In the genomic region with DNA sequence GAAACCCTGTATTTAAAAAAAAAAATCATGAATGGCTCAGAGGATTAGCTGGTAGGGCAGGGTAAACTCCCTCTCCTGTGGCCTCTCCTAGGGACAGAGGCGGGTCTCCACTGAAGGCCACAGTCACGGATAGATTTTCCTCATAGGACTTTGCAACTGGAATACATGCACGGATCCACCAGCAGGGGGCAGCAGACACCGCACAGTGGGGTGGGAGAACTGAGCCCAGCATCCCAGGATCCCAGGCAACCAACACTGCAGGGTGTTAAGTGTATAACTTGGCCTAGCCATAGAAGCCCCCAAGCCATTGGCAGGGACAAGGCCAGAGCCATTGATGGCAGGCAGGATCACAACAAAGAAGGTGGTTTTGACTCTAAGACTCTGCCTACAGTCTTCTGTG, we compare ENCODE assay signal across 8 mouse cellular contexts. TPM values are rescaled to one million over a fixed set of nuclear protein-coding genes. Genes with fewer than 3 reads are reported as not detected.
DNase-seq lines count a peak whose midpoint lies in the region; TF ChIP-seq lines count a peak whose summit lies in the region.

No protein-coding gene starts in this region.

- H3K4me3 ChIP-seq in C2C12 (ENCODE audit: insufficient read depth, poor library complexity, severe bottlenecking), result no peak overlapping the region
- H3K4me3 ChIP-seq in heart, adult 2 months, result no peak overlapping the region

- DNase-seq in adrenal gland, adult 18-20 months (ENCODE audit: low spot score in 2 of 2), result peak; percentile 90 to 94
- DNase-seq in embryo, embryonic 11 days, result peak; percentile 86
- peak; percentile 76 to 88 for DNase-seq in heart, adult 2 months
- DNase-seq in kidney, postnatal 10 days, result peak; percentile 92
- peak; percentile 90 for DNase-seq in lung, postnatal 10 days
- peak; percentile 40 for DNase-seq in retina, adult 2 months (ENCODE audit: low read depth, low spot score)
- peak; percentile 50 to 73 for DNase-seq in urinary bladder, adult 18-20 months (ENCODE audit: low spot score in 2 of 2)

- no peak overlapping the region for H3K27ac ChIP-seq in heart, adult 2 months

- H3K79me3 ChIP-seq in C2C12 (ENCODE audit: low read depth), result no peaks in the 10 kb centered on the region

- intact Hi-C loops in heart, adult 2 months (cut with DNase I), result loop anchor here (1.0 to 2.0 kb wide), 2 partner anchors 185 to 217 kb away; no protein-coding TSS in a partner anchor

- H3K4me1 ChIP-seq in heart, adult 2 months (ENCODE audit: control insufficient read depth, insufficient read depth, low read length), result peaks cover 2% of the 10 kb centered on the region; the same call in 1 of the 2 replicates

- no peaks in the 10 kb centered on the region for H3K36me3 ChIP-seq in C2C12 (ENCODE audit: control insufficient read depth, insufficient read depth)
- no peaks in the 10 kb centered on the region for H3K36me3 ChIP-seq in heart, adult 2 months (ENCODE audit: control insufficient read depth, insufficient read depth, low read length)

- H3K27me3 ChIP-seq in C2C12 (ENCODE audit: control insufficient read depth, insufficient read depth, insufficient read length), result peaks cover 54% of the 10 kb centered on the region
- no peaks in the 10 kb centered on the region for H3K27me3 ChIP-seq in heart, adult 2 months (ENCODE audit: control insufficient read depth, insufficient read depth, low read length)

- no peak for TF ChIP-seq POLR2A in heart, adult 2 months (IDR thresholded peaks at IDR 0.05; ENCODE audit: insufficient read depth, low read depth, low read length)

- TF ChIP-seq CTCF in C2C12 (IDR thresholded peaks at IDR 0.05; ENCODE audit: control insufficient read depth, insufficient read depth, insufficient read length), result peak; percentile 82
- peak; percentile 99 for TF ChIP-seq CTCF in heart, adult 2 months (IDR thresholded peaks at IDR 0.05)

- WGBS in heart, adult 2 months, result 16% methylated on average over 4 of the region's 4 CpGs

- no peaks in the 10 kb centered on the region for H3K79me2 ChIP-seq in C2C12 (ENCODE audit: control insufficient read depth, insufficient read depth)
- no peaks in the 10 kb centered on the region for H3K79me2 ChIP-seq in heart, adult 2 months (replicated peaks; ENCODE audit: control insufficient read depth, insufficient read depth, low read length)

- H3ac ChIP-seq in C2C12 (ENCODE audit: control insufficient read depth, insufficient read length, low read depth), result no peak overlapping the region

- peak; percentile 68; the same call in 1 of the 2 replicates for TF ChIP-seq EP300 in heart, adult 2 months (IDR thresholded peaks at IDR 0.05; ENCODE audit: insufficient read depth, low read depth, low read length)

- no peak overlapping the region for H3K9ac ChIP-seq in heart, adult 2 months (ENCODE audit: low read depth, low read length)

TF ChIP-seq in C2C12, 6 proteins besides CTCF, POLR2A, EP300 and RAD21:
- TF ChIP-seq USF1 (IDR thresholded peaks at IDR 0.05; ENCODE audit: low read depth), result no peak
- TF ChIP-seq FOSL1 (IDR thresholded peaks at IDR 0.05; ENCODE audit: insufficient read depth, low read length, poor library complexity, severe bottlenecking), result no peak
- TF ChIP-seq MYOD1 (IDR thresholded peaks at IDR 0.05; ENCODE audit: control insufficient read depth, insufficient read length, low read depth), result no peak
- TF ChIP-seq CEBPB (IDR thresholded peaks at IDR 0.05; ENCODE audit: low read depth), result no peak
- no peak for TF ChIP-seq MYOG (IDR thresholded peaks at IDR 0.05; ENCODE audit: control insufficient read depth, extremely low read depth, insufficient read length)
- TF ChIP-seq MAX (IDR thresholded peaks at IDR 0.05), result no peak
TF ChIP-seq in C2C12: peak in this region for 0.

RNA-seq across cellular contexts. Expression of a gene that starts 23.4 kb away (rescaled TPM):
- 12.9 TPM for polyA plus RNA-seq in C2C12 (2012; fragmentation: generic; extraction: Trizol)
- total RNA-seq in adrenal gland, adult 18-20 months (2021), result 1 to 10 TPM; 5.1 to 5.4 TPM
- 1 to 10 TPM; 9.3 TPM for total RNA-seq in heart, adult 2 months (2021)
- 12.5 and 12.7 TPM in 2 replicates for polyA plus RNA-seq in heart, adult 2 months (2012; rRNA removed)

RNA-seq across cellular contexts. Expression of a gene that starts 34.7 kb away (rescaled TPM):
- polyA plus RNA-seq in C2C12 (2012; fragmentation: generic; extraction: Trizol), result 46.2 TPM
- total RNA-seq in adrenal gland, adult 18-20 months (2021), result 10 to 100 TPM; 28.4 to 29.6 TPM
- total RNA-seq in heart, adult 2 months (2021), result 10 to 100 TPM; 21.6 to 22.5 TPM
- 19.3 and 20.1 TPM in 2 replicates for polyA plus RNA-seq in heart, adult 2 months (2012; rRNA removed)

Comparison
In these comparisons a context has a peak if more than half of its experiments do, and no peak if none do; other contexts are left out.
1. DNase-seq: peak in every context shown above with its lines; median percentile 92 in adrenal gland, adult 18-20 months; 92 in kidney, postnatal 10 days; 90 in lung, postnatal 10 days; 86 in embryo, embryonic 11 days; 82 in heart, adult 2 months; 62 in urinary bladder, adult 18-20 months; 40 in retina, adult 2 months.